Mouse (Mus musculus): ENCODE data around the gene Ccnd1.

The Ccnd1 gene

GRCm38 (mm10) chr7:144939344-144940002, at the start of gene Ccnd1:
Gene Ccnd1 (minus strand): TSS chr7:144939925.
- peak; percentile 48 to 50 for DNase-seq

GRCm38 (mm10) chr7:144988856-144989255, 49.1 kb upstream of the Ccnd1 start:
- DNase-seq, result no peak

GRCm38 (mm10) chr7:144985100-144985499, 45.4 kb upstream of the Ccnd1 start:
- no peak for DNase-seq

GRCm38 (mm10) chr7:144982358-144983110, 42.8 kb upstream of the Ccnd1 start:
- DNase-seq, result no peak

- DNase-seq, result peak; percentile 4 to 6
Observed at GRCm38 (mm10) chr7:144981426-144982079, 41.8 kb upstream of the Ccnd1 start.

GRCm38 (mm10) chr7:144979814-144980213, 40.1 kb upstream of the Ccnd1 start:
- DNase-seq, result peak in 1 of 2 experiments; percentile 8

- no peak for DNase-seq
Observed at GRCm38 (mm10) chr7:144977121-144977520, 37.4 kb upstream of the Ccnd1 start.

- DNase-seq, result no peak
Observed at GRCm38 (mm10) chr7:144973461-144973860, 33.7 kb upstream of the Ccnd1 start.

GRCm38 (mm10) chr7:144971769-144972168, 32.0 kb upstream of the Ccnd1 start:
- no peak for DNase-seq

- DNase-seq, result peak in 1 of 2 experiments; percentile 8
Observed at GRCm38 (mm10) chr7:144970997-144971768, 31.5 kb upstream of the Ccnd1 start.

- DNase-seq, result no peak
Observed at GRCm38 (mm10) chr7:144965893-144966292, 26.2 kb upstream of the Ccnd1 start.

GRCm38 (mm10) chr7:144964316-144964715, 24.6 kb upstream of the Ccnd1 start:
- DNase-seq, result no peak

GRCm38 (mm10) chr7:144963911-144964310, 24.2 kb upstream of the Ccnd1 start:
- DNase-seq, result no peak

- no peak for DNase-seq
Observed at GRCm38 (mm10) chr7:144958509-144959395, 19.0 kb upstream of the Ccnd1 start.

GRCm38 (mm10) chr7:144943254-144943653, 3.5 kb upstream of the Ccnd1 start:
- DNase-seq, result peak; percentile 53 to 59

GRCm38 (mm10) chr7:144942744-144943135, 3.0 kb upstream of the Ccnd1 start:
- DNase-seq, result no peak

GRCm38 (mm10) chr7:144942071-144942743, 2.5 kb upstream of the Ccnd1 start:
- peak; percentile 9 to 25 for DNase-seq

GRCm38 (mm10) chr7:144941242-144941831, 1.6 kb upstream of the Ccnd1 start:
- DNase-seq, result peak; percentile 62 to 63

- DNase-seq, result no peak
Observed at GRCm38 (mm10) chr7:144940585-144940984, 860 bp upstream of the Ccnd1 start.

GRCm38 (mm10) chr7:144940003-144940571, 362 bp upstream of the Ccnd1 start:
- DNase-seq, result peak; percentile 25 to 28

Measured in B cell, adult 2 months (primary cell).